Mouse (Mus musculus): ENCODE data around the gene Rnf43. TPM values are rescaled to one million over a fixed set of nuclear protein-coding genes. Genes with fewer than 3 reads are reported as not detected.

The Rnf43 gene
- polyA plus RNA-seq, 1 experiment from 2014 or later: 0.84 TPM

DNA sequence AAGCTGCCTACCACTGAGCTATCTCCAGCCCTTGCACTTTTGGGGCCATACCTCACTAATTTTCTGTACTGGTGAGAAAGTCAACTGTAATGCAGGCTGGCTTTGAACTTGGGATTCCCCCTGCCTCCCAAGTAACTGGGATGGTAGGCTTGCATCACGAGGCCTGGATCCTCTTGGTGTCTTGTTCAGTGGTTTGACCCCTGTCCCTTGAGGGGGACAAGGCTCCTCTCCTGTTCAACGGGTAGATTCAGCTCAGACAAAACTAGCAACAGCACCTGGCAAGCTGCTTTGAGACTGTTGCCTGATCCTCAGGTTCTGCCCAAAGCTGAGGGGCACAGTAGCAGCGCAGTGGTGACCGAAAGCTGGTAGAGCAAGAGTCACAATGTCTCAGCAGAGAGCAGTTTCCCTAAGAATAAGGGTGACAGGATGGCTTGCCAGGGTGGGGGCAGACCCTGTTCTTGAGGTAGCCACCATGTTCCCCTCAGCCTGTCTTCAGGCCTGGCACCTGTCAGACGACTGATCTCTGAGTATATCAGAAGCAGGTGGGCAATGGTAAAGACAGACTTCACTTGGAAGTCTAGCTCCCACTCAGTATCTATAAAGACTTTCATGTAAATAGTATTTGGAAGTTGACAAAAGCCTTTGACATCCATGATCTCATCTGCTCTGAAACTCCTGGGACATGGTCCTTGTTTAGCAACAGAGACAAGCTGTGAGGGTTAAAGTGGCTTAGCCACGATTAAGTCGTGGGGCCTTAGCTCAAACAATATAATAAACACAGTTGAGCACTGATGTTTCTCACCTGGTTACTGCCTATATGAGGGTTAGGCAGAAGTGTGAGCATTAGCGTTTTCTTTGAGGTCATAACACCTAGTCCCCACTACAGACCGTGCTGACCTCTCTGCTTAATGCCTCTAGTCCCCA is 83.4 kb downstream of the Rnf43 start:
- ATAC-seq (ENCODE audit: low FRiP score) (no peak), DNase-seq (ENCODE audit: low spot score) (no peak)
- Histone ChIP-seq H3K9ac (no peak overlapping the region), H3K27ac (no peak overlapping the region), H3K27me3 (ENCODE audit: control insufficient read depth, insufficient read depth, low read length) (no peaks in the 10 kb centered on the region), H3K4me1 (replicated peaks; ENCODE audit: control insufficient read depth, insufficient read depth, low read length) (no peaks in the 10 kb centered on the region), H3K36me3 (replicated peaks; ENCODE audit: control insufficient read depth, insufficient read depth) (peaks cover 46% of the 10 kb centered on the region), H3K9me3 (ENCODE audit: control insufficient read depth, low read length) (no peaks in the 10 kb centered on the region), H3K4me3 (replicated peaks; ENCODE audit: low read length) (no peak overlapping the region), H3K4me2 (replicated peaks) (no peak overlapping the region)
- 83% methylated on average over 9 of the region's 9 CpGs for WGBS

DNA sequence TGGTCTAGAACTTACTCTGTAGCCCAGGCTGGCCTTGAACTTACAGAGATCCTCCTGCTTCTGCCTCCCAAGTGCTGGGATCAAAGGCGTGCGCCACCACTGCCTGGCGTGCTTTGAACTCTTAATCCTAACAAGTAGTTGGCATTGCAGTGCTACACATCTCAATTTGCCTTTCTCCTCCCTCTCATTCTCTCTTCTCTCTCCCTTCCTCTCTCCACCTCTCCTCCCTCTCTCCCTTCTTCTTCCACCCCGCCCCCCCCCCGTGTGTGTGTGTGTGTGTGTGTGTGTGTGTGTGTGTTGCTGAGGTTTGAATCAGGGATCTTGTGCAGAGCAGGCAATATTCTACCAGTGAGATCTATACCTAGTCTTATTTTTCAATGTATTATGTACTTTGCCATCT is 84.8 kb downstream of the Rnf43 start:
- Histone ChIP-seq H3K36me3 (replicated peaks; ENCODE audit: control insufficient read depth, insufficient read depth) (peaks cover 32% of the 10 kb centered on the region), H3K4me2 (replicated peaks) (no peak overlapping the region), H3K27ac (no peak overlapping the region), H3K9me3 (ENCODE audit: control insufficient read depth, low read length) (no peaks in the 10 kb centered on the region), H3K4me3 (replicated peaks; ENCODE audit: low read length) (no peak overlapping the region), H3K9ac (no peak overlapping the region), H3K27me3 (ENCODE audit: control insufficient read depth, insufficient read depth, low read length) (no peaks in the 10 kb centered on the region), H3K4me1 (replicated peaks; ENCODE audit: control insufficient read depth, insufficient read depth, low read length) (no peaks in the 10 kb centered on the region)
- no peak for ATAC-seq (ENCODE audit: low FRiP score)
- WGBS: 90% methylated on average over 5 of the region's 5 CpGs
- no peak for DNase-seq (ENCODE audit: low spot score)

DNA sequence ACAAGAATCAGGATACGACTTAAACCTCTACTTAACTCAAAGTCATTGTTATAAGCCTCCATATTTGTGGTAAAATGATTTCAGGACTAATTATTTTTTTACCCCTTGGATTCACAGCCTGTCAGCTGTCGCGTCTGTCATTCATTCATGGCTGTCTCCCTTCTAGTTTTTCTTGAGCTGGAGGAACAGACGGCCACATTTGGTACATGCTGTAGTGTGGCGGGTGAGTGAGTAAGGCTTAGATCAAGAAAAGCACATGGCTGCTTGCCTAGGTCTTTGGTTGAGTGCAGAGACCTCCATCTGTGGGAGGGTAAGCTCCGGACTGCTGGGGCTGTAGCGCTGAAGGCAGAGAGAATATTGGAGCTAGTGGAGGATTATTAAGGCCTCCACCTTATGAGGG is 85.2 kb downstream of the Rnf43 start:
- DNase-seq (ENCODE audit: low spot score): no peak
- H3K9me3 ChIP-seq (ENCODE audit: control insufficient read depth, low read length): no peaks in the 10 kb centered on the region
- H3K36me3 ChIP-seq (replicated peaks; ENCODE audit: control insufficient read depth, insufficient read depth): peaks cover 28% of the 10 kb centered on the region
- no peaks in the 10 kb centered on the region for H3K4me1 ChIP-seq (replicated peaks; ENCODE audit: control insufficient read depth, insufficient read depth, low read length)
- ATAC-seq (ENCODE audit: low FRiP score): no peak
- 91% methylated on average over 7 of the region's 7 CpGs for WGBS
- H3K4me2 ChIP-seq (replicated peaks): no peak overlapping the region
- no peak overlapping the region for H3K27ac ChIP-seq
- H3K27me3 ChIP-seq (ENCODE audit: control insufficient read depth, insufficient read depth, low read length): no peaks in the 10 kb centered on the region
- H3K9ac ChIP-seq: no peak overlapping the region
- no peak overlapping the region for H3K4me3 ChIP-seq (replicated peaks; ENCODE audit: low read length)

DNA sequence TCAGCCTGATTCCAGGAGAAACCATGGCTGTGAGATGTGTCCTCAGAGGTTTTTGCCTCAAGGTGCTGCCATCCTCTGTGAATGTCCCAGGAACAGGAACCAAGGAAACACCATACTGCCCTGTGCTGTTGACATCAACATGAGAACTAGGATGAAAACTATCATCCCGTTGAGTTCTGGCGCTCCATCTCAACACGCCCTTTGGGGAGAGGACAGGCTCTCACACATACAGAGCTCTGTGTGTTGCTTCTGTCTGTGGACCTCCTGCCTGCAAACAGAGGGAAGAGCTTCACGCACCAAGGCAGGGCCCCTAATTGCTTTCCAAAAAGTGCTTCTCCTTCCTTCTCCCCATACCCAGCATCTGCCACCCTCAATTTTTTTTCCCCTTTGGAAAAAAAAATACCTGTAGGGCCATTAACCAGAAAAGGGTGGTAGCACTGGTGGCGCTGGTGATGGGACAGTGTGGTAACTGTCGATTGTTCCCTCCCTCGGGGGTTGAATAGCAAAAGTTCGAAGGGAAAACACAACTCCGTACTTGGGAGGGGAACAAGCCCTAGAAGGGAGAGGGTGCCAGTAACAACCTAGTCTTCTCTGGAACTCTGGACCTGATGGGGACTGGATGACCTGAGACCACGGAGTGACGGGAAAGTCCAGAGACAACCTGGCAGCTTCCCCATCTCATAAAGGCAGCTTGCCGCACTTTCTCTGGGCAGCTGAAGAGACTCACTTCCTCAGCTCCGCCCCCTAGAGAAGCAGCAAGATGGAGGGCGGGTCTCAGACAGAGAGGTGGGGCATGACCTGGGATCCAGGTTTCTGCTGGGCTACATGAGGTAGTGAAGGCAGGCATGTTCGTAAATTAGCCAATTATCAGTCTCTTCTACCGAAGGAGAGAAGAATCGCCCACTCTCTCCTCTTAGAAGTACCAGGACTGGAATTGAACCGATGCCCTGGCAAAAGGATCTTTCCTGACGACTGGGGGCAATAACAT is 85.9 kb downstream of the Rnf43 start:
- Histone ChIP-seq H3K4me1 (replicated peaks; ENCODE audit: control insufficient read depth, insufficient read depth, low read length) (no peaks in the 10 kb centered on the region), H3K9me3 (ENCODE audit: control insufficient read depth, low read length) (no peaks in the 10 kb centered on the region), H3K36me3 (replicated peaks; ENCODE audit: control insufficient read depth, insufficient read depth) (peaks cover 20% of the 10 kb centered on the region), H3K4me2 (replicated peaks) (no peak overlapping the region), H3K27ac (no peak overlapping the region), H3K4me3 (replicated peaks; ENCODE audit: low read length) (no peak overlapping the region), H3K27me3 (ENCODE audit: control insufficient read depth, insufficient read depth, low read length) (no peaks in the 10 kb centered on the region), H3K9ac (no peak overlapping the region)
- WGBS: 42% methylated on average over 19 of the region's 19 CpGs
- no peak for DNase-seq (ENCODE audit: low spot score)
- no peak for ATAC-seq (ENCODE audit: low FRiP score)

DNA sequence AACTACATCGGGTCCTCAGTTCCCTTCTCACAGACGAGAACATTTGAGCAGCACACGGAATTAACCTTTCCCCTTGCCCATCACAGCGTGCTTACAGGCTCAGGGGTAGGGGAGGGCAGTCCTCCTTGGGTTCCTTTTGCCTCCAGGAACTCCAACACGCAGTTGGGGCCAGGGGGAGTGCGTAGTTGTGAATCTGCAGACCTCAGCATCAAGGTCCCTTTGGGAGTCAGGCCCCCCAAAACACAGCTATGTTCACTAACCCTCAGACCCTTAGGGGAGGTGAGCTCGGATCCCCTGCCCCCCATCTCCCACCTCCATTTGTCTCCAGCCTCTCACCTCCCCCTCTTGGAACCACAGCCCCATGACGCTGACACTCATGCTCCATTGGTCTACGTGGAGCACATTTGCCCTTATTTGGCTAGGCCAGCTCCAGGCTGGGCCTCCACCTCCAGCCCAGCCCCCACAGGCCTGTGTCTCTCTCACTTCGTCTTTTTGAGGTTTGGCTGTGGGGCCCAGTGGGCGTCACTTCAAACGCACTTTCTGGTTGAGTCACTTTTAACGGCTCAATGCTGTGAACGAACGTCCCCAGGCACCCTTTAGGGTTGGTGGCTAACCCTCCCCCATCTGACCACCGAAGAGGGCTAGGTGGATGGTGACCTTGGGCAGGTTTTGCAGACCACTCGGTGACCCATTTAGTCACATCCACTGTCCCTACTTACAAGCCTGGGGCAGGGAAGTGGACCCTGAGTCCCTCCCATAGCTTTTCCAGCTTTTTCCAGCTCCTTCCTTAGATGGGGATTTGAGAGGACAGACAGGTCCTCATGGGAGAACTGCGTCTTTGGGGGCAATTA is 86.9 kb downstream of the Rnf43 start:
- H3K36me3 ChIP-seq (replicated peaks; ENCODE audit: control insufficient read depth, insufficient read depth): peaks cover 11% of the 10 kb centered on the region
- H3K4me2 ChIP-seq (replicated peaks): no peak overlapping the region
- no peaks in the 10 kb centered on the region for H3K9me3 ChIP-seq (ENCODE audit: control insufficient read depth, low read length)
- DNase-seq (ENCODE audit: low spot score) (no peak), ATAC-seq (ENCODE audit: low FRiP score) (no peak)
- no peaks in the 10 kb centered on the region for H3K4me1 ChIP-seq (replicated peaks; ENCODE audit: control insufficient read depth, insufficient read depth, low read length)
- no peak overlapping the region for H3K4me3 ChIP-seq (replicated peaks; ENCODE audit: low read length)
- no peaks in the 10 kb centered on the region for H3K27me3 ChIP-seq (ENCODE audit: control insufficient read depth, insufficient read depth, low read length)
- no peak overlapping the region for H3K27ac ChIP-seq
- no peak overlapping the region for H3K9ac ChIP-seq
- WGBS: 59% methylated on average over 18 of the region's 18 CpGs

DNA sequence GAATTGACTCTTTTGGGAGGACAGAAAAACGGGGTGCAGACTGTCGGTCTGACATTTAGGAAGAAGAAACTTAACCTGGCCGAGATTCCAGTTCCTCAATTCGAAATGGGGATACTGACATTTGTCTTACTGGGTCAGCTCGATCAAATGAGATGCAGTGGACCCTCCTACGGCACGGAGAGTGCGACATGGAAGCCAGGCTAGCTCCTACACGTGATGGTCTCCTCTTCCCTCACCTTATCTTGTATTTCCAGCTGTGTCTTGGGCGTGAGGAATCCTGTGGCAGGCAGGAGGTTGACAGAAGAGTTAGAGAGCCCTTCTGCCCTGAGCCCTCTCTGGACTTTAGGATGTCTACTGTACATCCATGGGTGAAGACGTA is 87.5 kb downstream of the Rnf43 start:
- ATAC-seq (ENCODE audit: low FRiP score) (no peak), DNase-seq (ENCODE audit: low spot score) (no peak)
- Histone ChIP-seq H3K4me2 (replicated peaks) (no peak overlapping the region), H3K4me1 (replicated peaks; ENCODE audit: control insufficient read depth, insufficient read depth, low read length) (no peaks in the 10 kb centered on the region), H3K9me3 (ENCODE audit: control insufficient read depth, low read length) (no peaks in the 10 kb centered on the region), H3K27ac (no peak overlapping the region), H3K36me3 (replicated peaks; ENCODE audit: control insufficient read depth, insufficient read depth) (peaks cover 4% of the 10 kb centered on the region; the same call in 1 of the 2 replicates), H3K27me3 (ENCODE audit: control insufficient read depth, insufficient read depth, low read length) (no peaks in the 10 kb centered on the region), H3K9ac (no peak overlapping the region), H3K4me3 (replicated peaks; ENCODE audit: low read length) (no peak overlapping the region)
- 84% methylated on average over 11 of the region's 11 CpGs for WGBS

DNA sequence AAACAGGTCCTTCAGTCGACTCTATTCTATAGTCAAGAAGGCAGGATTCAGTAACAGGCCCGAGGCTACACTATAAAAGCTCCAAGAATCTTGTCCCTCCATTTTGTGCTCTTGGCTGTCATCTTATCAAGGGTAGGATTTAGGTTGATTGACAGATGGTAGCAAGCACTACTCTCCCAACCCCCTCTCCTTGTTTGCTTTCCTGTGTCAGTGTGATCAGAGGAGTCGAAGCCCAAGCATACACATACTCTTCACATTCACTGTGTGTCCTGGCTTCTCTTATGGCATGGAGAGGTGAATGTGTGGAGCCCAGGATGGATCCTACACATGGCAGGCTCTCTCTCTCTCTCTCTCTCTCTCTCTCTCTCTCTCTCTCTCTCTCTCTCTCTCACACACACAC is 88.0 kb downstream of the Rnf43 start:
- no peaks in the 10 kb centered on the region for H3K9me3 ChIP-seq (ENCODE audit: control insufficient read depth, low read length)
- H3K4me1 ChIP-seq (replicated peaks; ENCODE audit: control insufficient read depth, insufficient read depth, low read length): no peaks in the 10 kb centered on the region
- H3K27ac ChIP-seq: no peak overlapping the region
- no peaks in the 10 kb centered on the region for H3K36me3 ChIP-seq (replicated peaks; ENCODE audit: control insufficient read depth, insufficient read depth)
- no peak overlapping the region for H3K9ac ChIP-seq
- no peaks in the 10 kb centered on the region for H3K27me3 ChIP-seq (ENCODE audit: control insufficient read depth, insufficient read depth, low read length)
- 77% methylated on average over 3 of the region's 3 CpGs for WGBS
- H3K4me2 ChIP-seq (replicated peaks): no peak overlapping the region
- DNase-seq (ENCODE audit: low spot score) (no peak), ATAC-seq (ENCODE audit: low FRiP score) (no peak)
- H3K4me3 ChIP-seq (replicated peaks; ENCODE audit: low read length): no peak overlapping the region

DNA sequence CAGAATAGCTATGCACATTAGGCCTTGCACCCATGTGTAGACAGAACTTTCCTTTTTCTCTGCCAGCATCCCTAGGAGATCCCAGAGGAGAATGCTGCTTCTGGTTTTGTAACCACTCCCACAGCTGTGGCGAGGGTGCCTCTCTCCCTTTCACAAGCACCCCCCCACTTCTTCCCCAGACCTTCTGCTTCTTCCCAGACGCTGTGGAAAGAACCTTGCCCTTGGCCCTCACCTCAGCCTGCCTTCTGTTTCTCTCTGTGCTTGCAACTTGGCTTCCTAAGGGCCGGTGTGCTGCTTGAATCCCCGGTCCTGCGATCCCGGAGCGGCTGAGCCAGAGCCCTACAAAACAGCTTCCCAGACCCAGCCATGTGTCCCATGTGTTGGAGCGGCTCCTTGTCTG is 88.5 kb downstream of the Rnf43 start:
- Histone ChIP-seq H3K4me3 (replicated peaks; ENCODE audit: low read length) (no peak overlapping the region), H3K4me1 (replicated peaks; ENCODE audit: control insufficient read depth, insufficient read depth, low read length) (no peaks in the 10 kb centered on the region), H3K27me3 (ENCODE audit: control insufficient read depth, insufficient read depth, low read length) (no peaks in the 10 kb centered on the region), H3K9me3 (ENCODE audit: control insufficient read depth, low read length) (no peaks in the 10 kb centered on the region), H3K36me3 (replicated peaks; ENCODE audit: control insufficient read depth, insufficient read depth) (no peaks in the 10 kb centered on the region), H3K9ac (no peak overlapping the region), H3K4me2 (replicated peaks) (no peak overlapping the region), H3K27ac (no peak overlapping the region)
- DNase-seq (ENCODE audit: low spot score) (no peak), ATAC-seq (ENCODE audit: low FRiP score) (no peak)
- 79% methylated on average over 8 of the region's 8 CpGs for WGBS
